Mouse (Mus musculus) stomach, embryonic 16.5 days (tissue): Measurements from ENCODE around the gene Gpr19. TPM values are rescaled to one million over a fixed set of nuclear protein-coding genes. Genes with fewer than 3 reads are reported as not detected.

Experiments used
- ATAC-seq: fragments of 200-750 bp; cut with Nextera tagmentation; 2 replicates; pipeline ENCODE4 v1.8.0; 2017; ENCODE audit warnings: moderate number of reproducible peaks, moderate TSS enrichment; ENCODE audit not compliant: insufficient read depth, low FRiP score
- H3K27ac ChIP-seq: fragments of 300-500 bp; sonication (generic); 2 replicates; pipeline ENCODE4 v1.5.1; 2014; ENCODE audit warnings: low read length
- H3K27me3 ChIP-seq: fragments of 300-500 bp; sonication (generic); 2 replicates; pipeline ENCODE4 v1.6.1; 2014; ENCODE audit warnings: low read length, control low read depth, mixed read lengths; ENCODE audit not compliant: control insufficient read depth, insufficient read depth
- H3K36me3 ChIP-seq: fragments of 300-500 bp; sonication (generic); 2 replicates; pipeline ENCODE4 v1.6.1; 2014; ENCODE audit warnings: low read length; ENCODE audit not compliant: control insufficient read depth, insufficient read depth
- H3K4me1 ChIP-seq: fragments of 300-500 bp; sonication (generic); 2 replicates; pipeline ENCODE4 v1.6.1; 2014; ENCODE audit warnings: low read length, control low read depth, mixed read lengths; ENCODE audit not compliant: control insufficient read depth, insufficient read depth
- H3K4me2 ChIP-seq: fragments of 300-500 bp; sonication (generic); 2 replicates; pipeline ENCODE4 v1.6.1; 2014; ENCODE audit warnings: low read depth, low read length, mixed read lengths
- H3K4me3 ChIP-seq: fragments of 300-500 bp; sonication (generic); replicated peaks from 2 replicates; pipeline ENCODE4 v1.5.1; 2014; ENCODE audit warnings: mild to moderate bottlenecking, low read length
- H3K9ac ChIP-seq: fragments of 300-500 bp; sonication (generic); 2 replicates; pipeline ENCODE4 v1.6.1; 2014; ENCODE audit warnings: low read length
- H3K9me3 ChIP-seq: fragments of 300-500 bp; sonication (generic); replicated peaks from 2 replicates; pipeline ENCODE4 v1.6.1; 2016; ENCODE audit warnings: low read length, control low read depth; ENCODE audit not compliant: control insufficient read depth
- WGBS: fragments of 180-500 bp; shearing (Covaris S2); extraction: QIAGEN DNeasy Blood & Tissue Kit; methylation state at CpG from one replicate; pipeline ENCODE4 v1.1.7; 2014; 5-methylcytosine and 5-hydroxymethylcytosine counted together
- polyA plus RNA-seq: library from polyadenylated mRNA; unstranded; fragments of >200 nt; fragmentation: Nextera tagmentation; extraction: Ambion mirVana; gene quantifications from 2 replicates; pipeline ENCODE4 v1.2.1, GENCODE M21; 2015

Gpr19 gene
- polyA plus RNA-seq, 1 experiment from 2014 or later: 9.7 TPM

- Histone ChIP-seq H3K4me2 (peak overlapping the region; percentile 35), H3K4me1 (peaks cover 16% of the 10 kb centered on the region), H3K4me3 (no peak overlapping the region; the same call in 1 of the 2 replicates), H3K9me3 (no peaks in the 10 kb centered on the region), H3K27me3 (no peaks in the 10 kb centered on the region), H3K36me3 (no peaks in the 10 kb centered on the region), H3K27ac (no peak overlapping the region), H3K9ac (no peak overlapping the region)
- WGBS: 64% methylated on average over 12 of the region's 12 CpGs
- no peak for ATAC-seq
Observed at GRCm38 (mm10) chr6:134932486-134933206, 34.3 kb upstream of the Gpr19 start.

- 83% methylated on average over 3 of the region's 3 CpGs for WGBS
- H3K4me3 ChIP-seq: no peak overlapping the region
- no peak for ATAC-seq
- H3K4me1 ChIP-seq: peaks cover 16% of the 10 kb centered on the region
- no peak overlapping the region for H3K9ac ChIP-seq
- H3K9me3 ChIP-seq: no peaks in the 10 kb centered on the region
- no peaks in the 10 kb centered on the region for H3K36me3 ChIP-seq
- peak overlapping the region; percentile 95; the same call in 1 of the 2 replicates for H3K4me2 ChIP-seq
- H3K27me3 ChIP-seq: no peaks in the 10 kb centered on the region
- H3K27ac ChIP-seq: no peak overlapping the region
Observed at GRCm38 (mm10) chr6:134931146-134931545, 32.8 kb upstream of the Gpr19 start.

GRCm38 (mm10) chr6:134930383-134930782 is 32.0 kb upstream of the Gpr19 start:
- no peaks in the 10 kb centered on the region for H3K36me3 ChIP-seq
- H3K4me3 ChIP-seq: peak overlapping the region; percentile 60
- no peaks in the 10 kb centered on the region for H3K27me3 ChIP-seq
- peak overlapping the region; percentile 68; the same call in 1 of the 2 replicates for H3K9ac ChIP-seq
- ATAC-seq: no peak
- 77% methylated on average over 7 of the region's 7 CpGs for WGBS
- H3K9me3 ChIP-seq: no peaks in the 10 kb centered on the region
- H3K4me1 ChIP-seq: peaks cover 20% of the 10 kb centered on the region
- no peak overlapping the region for H3K27ac ChIP-seq
- peak overlapping the region; percentile 95 for H3K4me2 ChIP-seq

DNA sequence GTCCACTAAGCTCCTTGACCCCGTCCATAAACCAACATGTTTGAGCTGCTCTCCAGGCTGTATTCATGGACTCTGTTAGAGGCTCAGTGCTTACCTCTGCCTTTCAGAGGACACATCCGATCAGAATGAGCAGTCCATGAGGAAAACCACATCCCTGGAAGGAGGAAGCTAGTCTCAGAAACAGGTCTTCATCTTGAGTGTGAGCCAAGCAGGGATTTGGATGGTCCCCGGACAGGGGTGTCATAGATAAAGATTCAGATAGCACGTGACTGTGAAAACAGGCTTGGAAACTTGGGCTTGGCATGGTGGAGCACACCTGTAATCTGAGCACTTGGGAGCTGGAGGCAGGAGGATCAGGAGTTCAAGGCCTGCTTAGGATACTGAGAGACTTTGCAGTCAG is 31.5 kb upstream of the Gpr19 start:
- no peaks in the 10 kb centered on the region for H3K36me3 ChIP-seq
- H3K9me3 ChIP-seq: no peaks in the 10 kb centered on the region
- 34% methylated on average over 4 of the region's 4 CpGs for WGBS
- no peak for ATAC-seq
- peaks cover 22% of the 10 kb centered on the region for H3K4me1 ChIP-seq
- peak overlapping the region; percentile 68 for H3K9ac ChIP-seq
- no peaks in the 10 kb centered on the region for H3K27me3 ChIP-seq
- peak overlapping the region; percentile 95 for H3K4me2 ChIP-seq
- H3K4me3 ChIP-seq: peak overlapping the region; percentile 60
- 0 out of 2 replicates have a peak overlapping the region, but pooled peaks have one; percentile 56 for H3K27ac ChIP-seq

- under 1% methylated on average over 15 of the region's 15 CpGs for WGBS
- Histone ChIP-seq H3K4me1 (peaks cover 22% of the 10 kb centered on the region), H3K27me3 (no peaks in the 10 kb centered on the region), H3K36me3 (no peaks in the 10 kb centered on the region), H3K9me3 (no peaks in the 10 kb centered on the region), H3K4me3 (peak overlapping the region; percentile 60), H3K4me2 (peak overlapping the region; percentile 95), H3K27ac (peak overlapping the region; percentile 100), H3K9ac (peak overlapping the region; percentile 79)
- ATAC-seq: 0 out of 2 replicates have a peak, but pooled peaks have one; percentile 29
Observed at GRCm38 (mm10) chr6:134928889-134929310, 30.5 kb upstream of the Gpr19 start.

DNA sequence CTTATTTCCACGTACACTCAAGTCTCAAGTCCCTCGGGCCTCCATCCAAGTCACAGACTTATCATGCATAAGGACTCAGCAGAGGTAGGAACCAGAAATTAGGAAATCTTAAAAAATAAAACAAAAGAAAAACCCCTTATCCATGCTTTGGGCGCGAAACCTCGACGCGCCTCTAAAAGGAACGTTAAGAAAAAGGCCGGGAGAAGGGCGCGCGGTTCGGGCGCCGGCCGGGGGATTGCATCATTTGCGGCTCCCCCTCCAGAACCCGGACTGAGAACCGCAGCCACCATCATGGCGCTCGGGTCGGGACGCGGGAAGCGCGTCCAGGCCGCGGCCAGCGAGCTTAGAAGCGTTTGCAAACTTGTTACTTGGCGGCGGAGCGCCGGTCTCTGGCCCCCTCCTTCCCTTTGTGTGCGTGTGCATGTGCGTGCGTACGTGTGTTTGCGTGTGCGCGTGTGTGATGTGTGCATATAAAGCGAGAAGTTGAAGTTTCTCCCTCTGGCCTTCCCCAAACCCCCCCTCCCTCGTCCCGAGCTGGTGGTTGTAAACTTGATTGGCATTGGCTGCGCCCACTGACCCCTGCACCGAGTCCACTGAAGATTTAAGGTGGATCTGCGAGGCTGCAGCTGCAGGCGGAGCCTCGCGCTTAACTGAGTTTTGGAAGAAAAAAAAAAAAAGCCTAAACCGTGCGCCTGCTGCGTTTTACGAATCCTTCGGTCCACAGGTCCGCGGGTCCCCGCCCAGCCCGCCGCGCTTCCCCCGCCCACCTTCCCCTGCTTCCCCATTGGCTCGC is 29.9 kb upstream of the Gpr19 start:
- H3K27ac ChIP-seq: peak overlapping the region; percentile 100
- peaks cover 28% of the 10 kb centered on the region for H3K4me1 ChIP-seq
- H3K27me3 ChIP-seq: no peaks in the 10 kb centered on the region
- under 1% methylated on average over 63 of the region's 63 CpGs for WGBS
- peak overlapping the region; percentile 79 for H3K9ac ChIP-seq
- H3K9me3 ChIP-seq: no peaks in the 10 kb centered on the region
- peak overlapping the region; percentile 60 for H3K4me3 ChIP-seq
- H3K4me2 ChIP-seq: peak overlapping the region; percentile 95
- peak; percentile 95 for ATAC-seq
- no peaks in the 10 kb centered on the region for H3K36me3 ChIP-seq

GRCm38 (mm10) chr6:134927595-134928095 is 29.3 kb upstream of the Gpr19 start:
- H3K4me2 ChIP-seq: peak overlapping the region; percentile 95
- ATAC-seq: no peak
- H3K27ac ChIP-seq: peak overlapping the region; percentile 100
- H3K9me3 ChIP-seq: no peaks in the 10 kb centered on the region
- no peaks in the 10 kb centered on the region for H3K36me3 ChIP-seq
- no peaks in the 10 kb centered on the region for H3K27me3 ChIP-seq
- peak overlapping the region; percentile 60 for H3K4me3 ChIP-seq
- 3% methylated on average over 13 of the region's 13 CpGs for WGBS
- peaks cover 25% of the 10 kb centered on the region for H3K4me1 ChIP-seq
- peak overlapping the region; percentile 79 for H3K9ac ChIP-seq

GRCm38 (mm10) chr6:134926803-134927594 is 28.6 kb upstream of the Gpr19 start:
- peaks cover 31% of the 10 kb centered on the region for H3K4me1 ChIP-seq
- peak overlapping the region; percentile 79 for H3K9ac ChIP-seq
- H3K4me3 ChIP-seq: peak overlapping the region; percentile 60
- peak overlapping the region; percentile 95 for H3K4me2 ChIP-seq
- no peaks in the 10 kb centered on the region for H3K9me3 ChIP-seq
- 2% methylated on average over 63 of the region's 63 CpGs for WGBS
- H3K27ac ChIP-seq: peak overlapping the region; percentile 100
- H3K27me3 ChIP-seq: no peaks in the 10 kb centered on the region
- no peaks in the 10 kb centered on the region for H3K36me3 ChIP-seq
- ATAC-seq: peak; percentile 16; the same call in 1 of the 2 replicates
